Mouse (Mus musculus): Measurements from ENCODE around the gene Arfgap2.

The Arfgap2 gene

GRCm38 (mm10) chr2:91259493-91259892, 5.3 kb upstream of the Arfgap2 start:
- DNase-seq (ENCODE audit: low spot score), result no peak

- no peak for DNase-seq (ENCODE audit: low spot score)
Measured at GRCm38 (mm10) chr2:91263692-91264660, 798 bp upstream of the Arfgap2 start.

GRCm38 (mm10) chr2:91268042-91268441, 3.3 kb downstream of the Arfgap2 start:
- no peak for DNase-seq (ENCODE audit: low spot score)

- no peak for DNase-seq (ENCODE audit: low spot score)
Measured at GRCm38 (mm10) chr2:91268706-91269105, 3.9 kb downstream of the Arfgap2 start.

GRCm38 (mm10) chr2:91269687-91270133, 4.9 kb downstream of the Arfgap2 start:
- DNase-seq (ENCODE audit: low spot score), result no peak

- peak; percentile 74 for DNase-seq (ENCODE audit: low spot score)
Measured at GRCm38 (mm10) chr2:91278749-91279371, 14.1 kb downstream of the Arfgap2 start.

GRCm38 (mm10) chr2:91279372-91279755, 14.6 kb downstream of the Arfgap2 start:
- no peak for DNase-seq (ENCODE audit: low spot score)

- peak; percentile 73 for DNase-seq (ENCODE audit: low spot score)
Measured at GRCm38 (mm10) chr2:91281366-91281765, 16.6 kb downstream of the Arfgap2 start.

GRCm38 (mm10) chr2:91283972-91284371, 19.2 kb downstream of the Arfgap2 start:
- DNase-seq (ENCODE audit: low spot score), result no peak

GRCm38 (mm10) chr2:91284375-91285199, 19.8 kb downstream of the Arfgap2 start:
- peak; percentile 60 for DNase-seq (ENCODE audit: low spot score)

- peak; percentile 87 for DNase-seq (ENCODE audit: low spot score)
Measured at GRCm38 (mm10) chr2:91285885-91286505, 21.2 kb downstream of the Arfgap2 start.

GRCm38 (mm10) chr2:91287563-91287962, 22.8 kb downstream of the Arfgap2 start:
- DNase-seq (ENCODE audit: low spot score), result peak; percentile 60

- peak; percentile 35 for DNase-seq (ENCODE audit: low spot score)
Measured at GRCm38 (mm10) chr2:91291197-91292007, 26.6 kb downstream of the Arfgap2 start.

GRCm38 (mm10) chr2:91294226-91294625, 29.5 kb downstream of the Arfgap2 start:
- no peak for DNase-seq (ENCODE audit: low spot score)

GRCm38 (mm10) chr2:91295895-91296294, 31.1 kb downstream of the Arfgap2 start:
- no peak for DNase-seq (ENCODE audit: low spot score)

- no peak for DNase-seq (ENCODE audit: low spot score)
Measured at GRCm38 (mm10) chr2:91299156-91299555, 34.4 kb downstream of the Arfgap2 start.

- no peak for DNase-seq (ENCODE audit: low spot score)
Measured at GRCm38 (mm10) chr2:91300784-91301183, 36.0 kb downstream of the Arfgap2 start.

- DNase-seq (ENCODE audit: low spot score), result no peak
Measured at GRCm38 (mm10) chr2:91301836-91302235, 37.1 kb downstream of the Arfgap2 start.

GRCm38 (mm10) chr2:91302845-91303244, 38.1 kb downstream of the Arfgap2 start:
- DNase-seq (ENCODE audit: low spot score), result no peak

GRCm38 (mm10) chr2:91305926-91306325, 41.2 kb downstream of the Arfgap2 start:
- DNase-seq (ENCODE audit: low spot score), result no peak

GRCm38 (mm10) chr2:91306589-91306988, 41.8 kb downstream of the Arfgap2 start:
- no peak for DNase-seq (ENCODE audit: low spot score)
